Mouse (Mus musculus) hindbrain, postnatal 0 days (tissue): ENCODE results near the gene Sclt1. TPM values are rescaled to one million over a fixed set of nuclear protein-coding genes. Genes with fewer than 3 reads are reported as not detected.

Source experiments
- ATAC-seq: fragments of 200-750 bp; cut with Nextera tagmentation; 2 replicates; pipeline ENCODE4 v1.8.0; 2017; ENCODE audit warnings: mild to moderate bottlenecking, moderate TSS enrichment, moderate library complexity
- DNase-seq: peaks from one replicate; pipeline ENCODE4 v3.0.0-alpha.2; 2015; ENCODE audit warnings: low spot score
- H3K27ac ChIP-seq: fragments of 300-500 bp; sonication (generic); 2 replicates; pipeline ENCODE4 v1.5.1; 2014; ENCODE audit warnings: mild to moderate bottlenecking
- H3K27me3 ChIP-seq: fragments of 300-500 bp; sonication (generic); 2 replicates; pipeline ENCODE4 v1.6.1; 2014; ENCODE audit warnings: low read length, mixed read lengths; ENCODE audit not compliant: insufficient read depth
- H3K36me3 ChIP-seq: fragments of 300-500 bp; sonication (generic); 2 replicates; pipeline ENCODE4 v1.6.1; 2014; ENCODE audit warnings: low read length, mixed read lengths; ENCODE audit not compliant: insufficient read depth
- H3K4me1 ChIP-seq: fragments of 300-500 bp; sonication (generic); 2 replicates; pipeline ENCODE4 v1.6.1; 2014; ENCODE audit warnings: antibody characterized with exemption, low read length, mixed read lengths; ENCODE audit not compliant: insufficient read depth
- H3K4me2 ChIP-seq: fragments of 300-500 bp; sonication (generic); 2 replicates; pipeline ENCODE4 v1.6.1; 2014; ENCODE audit warnings: low read depth, mild to moderate bottlenecking, low read length, moderate library complexity, mixed read lengths
- H3K4me3 ChIP-seq: fragments of 300-500 bp; sonication (generic); 2 replicates; pipeline ENCODE4 v1.5.1; 2014; ENCODE audit warnings: low read length
- H3K9ac ChIP-seq: fragments of 300-500 bp; sonication (generic); replicated peaks from 2 replicates; pipeline ENCODE4 v1.6.1; 2014; ENCODE audit warnings: mild to moderate bottlenecking, low read length, moderate library complexity, mixed read lengths
- H3K9me3 ChIP-seq: fragments of 300-500 bp; sonication (generic); 2 replicates; pipeline ENCODE4 v1.6.1; 2016; ENCODE audit warnings: low read length, mixed read lengths
- CTCF ChIP-seq: IDR thresholded peaks from 2 replicates; pipeline ENCODE4 v1.5.1; 2016; ENCODE audit warnings: antibody characterized with exemption, control low read depth, low read depth
- WGBS: fragments of 180-500 bp; shearing (Covaris S2); extraction: QIAGEN DNeasy Blood & Tissue Kit; methylation state at CpG from one replicate; pipeline ENCODE4 v1.1.7; 2014; 5-methylcytosine and 5-hydroxymethylcytosine counted together
- polyA plus RNA-seq: library from polyadenylated mRNA; unstranded; fragments of >200 nt; fragmentation: Nextera tagmentation; extraction: Ambion mirVana; gene quantifications from 2 replicates; pipeline ENCODE4 v1.2.1, GENCODE M21; 2015
- total RNA-seq: library from RNA; depleted of rRNA; stranded (reverse); fragments of >200 nt; gene quantifications from 2 replicates; pipeline ENCODE4 v1.2.3, GENCODE M21; 2014; rRNA removed

Gene Sclt1
- total RNA-seq (10.0 and 18.2 TPM in 2 replicates), polyA plus RNA-seq (15.9 and 19.1 TPM in 2 replicates)

- WGBS, result under 1% methylated on average over 58 of the region's 66 CpGs
- DNase-seq, result peak; percentile 99
Observed at GRCm38 (mm10) chr3:41742278-41742934, at the start of gene Sclt1, which contains the start of gene D3Ertd751e. Gene Sclt1, minus strand, starts transcription at chr3:41742514. Gene D3Ertd751e, plus strand, starts transcription at chr3:41742611.

GRCm38 (mm10) chr3:41762091-41762490 is 19.8 kb upstream of the Sclt1 start:
- no peak overlapping the region for H3K4me2 ChIP-seq
- no peaks in the 10 kb centered on the region; the same call in 1 of the 2 replicates for H3K36me3 ChIP-seq
- no peak overlapping the region for H3K9ac ChIP-seq
- H3K4me1 ChIP-seq, result no peaks in the 10 kb centered on the region
- no peaks in the 10 kb centered on the region for H3K27me3 ChIP-seq
- DNase-seq (no peak), ATAC-seq (no peak)
- H3K4me3 ChIP-seq, result no peak overlapping the region
- H3K9me3 ChIP-seq, result no peaks in the 10 kb centered on the region
- no peak for TF ChIP-seq CTCF
- H3K27ac ChIP-seq, result no peak overlapping the region
- WGBS, result 93% methylated on average over 3 of the region's 3 CpGs

More at GRCm38 (mm10) chr3:41742278-41742934, at the start of gene Sclt1, which contains the start of gene D3Ertd751e:
- TF ChIP-seq CTCF, result peak; percentile 27; the same call in 1 of the 2 replicates
- Histone ChIP-seq H3K27ac (peak within 1 kb of the TSS; percentile 93), H3K27me3 (no peaks in the 10 kb centered on the region), H3K36me3 (no peaks in the 10 kb centered on the region), H3K4me3 (peak within 1 kb of the TSS; percentile 68), H3K4me2 (peak within 1 kb of the TSS; percentile 92), H3K9me3 (no peaks in the 10 kb centered on the region), H3K4me1 (no peaks in the 10 kb centered on the region; the same call in 1 of the 2 replicates), H3K9ac (peak within 1 kb of the TSS; percentile 65)
- peak; percentile 100 for ATAC-seq

GRCm38 (mm10) chr3:41754556-41754955 is 12.2 kb upstream of the Sclt1 start:
- H3K9ac ChIP-seq, result no peak overlapping the region
- 90% methylated on average over 2 of the region's 2 CpGs for WGBS
- no peaks in the 10 kb centered on the region for H3K9me3 ChIP-seq

GRCm38 (mm10) chr3:41743436-41743835 is 1.1 kb upstream of the Sclt1 start:
- Histone ChIP-seq H3K27ac (no peak overlapping the region), H3K36me3 (no peaks in the 10 kb centered on the region), H3K9ac (no peak overlapping the region), H3K4me1 (no peaks in the 10 kb centered on the region; the same call in 1 of the 2 replicates), H3K27me3 (no peaks in the 10 kb centered on the region), H3K4me2 (peak overlapping the region; percentile 92), H3K4me3 (peak overlapping the region; percentile 68), H3K9me3 (no peaks in the 10 kb centered on the region)
- ATAC-seq (no peak), DNase-seq (peak; percentile 52)
- WGBS, result 27% methylated on average over 6 of the region's 6 CpGs
- peak; percentile 63 for TF ChIP-seq CTCF

More at GRCm38 (mm10) chr3:41754556-41754955, 12.2 kb upstream of the Sclt1 start:
- no peak for TF ChIP-seq CTCF
- H3K27ac ChIP-seq, result no peak overlapping the region
- no peaks in the 10 kb centered on the region; the same call in 1 of the 2 replicates for H3K36me3 ChIP-seq
- ATAC-seq, result no peak
- H3K4me3 ChIP-seq, result no peak overlapping the region
- no peak overlapping the region for H3K4me2 ChIP-seq
- no peaks in the 10 kb centered on the region for H3K4me1 ChIP-seq
- H3K27me3 ChIP-seq, result no peaks in the 10 kb centered on the region
- no peak for DNase-seq

GRCm38 (mm10) chr3:41741601-41742277 is 575 bp downstream of the Sclt1 start:
- no peak for TF ChIP-seq CTCF
- no peaks in the 10 kb centered on the region for H3K36me3 ChIP-seq
- H3K9ac ChIP-seq, result peak overlapping the region; percentile 65
- DNase-seq (peak; percentile 41), ATAC-seq (no peak)
- WGBS, result under 1% methylated on average over 39 of the region's 39 CpGs
- H3K27ac ChIP-seq, result peak overlapping the region; percentile 93
- H3K27me3 ChIP-seq, result no peaks in the 10 kb centered on the region
- no peaks in the 10 kb centered on the region for H3K9me3 ChIP-seq
- H3K4me1 ChIP-seq, result no peaks in the 10 kb centered on the region; the same call in 1 of the 2 replicates
- H3K4me2 ChIP-seq, result peak overlapping the region; percentile 92
- H3K4me3 ChIP-seq, result peak overlapping the region; percentile 68

GRCm38 (mm10) chr3:41695681-41696080 is 46.6 kb downstream of the Sclt1 start:
- no peak overlapping the region for H3K4me3 ChIP-seq
- no peak overlapping the region for H3K27ac ChIP-seq
- no peaks in the 10 kb centered on the region for H3K4me1 ChIP-seq
- no peaks in the 10 kb centered on the region for H3K9me3 ChIP-seq
- no peaks in the 10 kb centered on the region for H3K27me3 ChIP-seq
- no peak for DNase-seq
- H3K36me3 ChIP-seq, result peaks cover 4% of the 10 kb centered on the region; the same call in 1 of the 2 replicates
- WGBS, result 71% methylated on average over 1 of the region's 1 CpGs
- H3K4me2 ChIP-seq, result no peak overlapping the region
- ATAC-seq, result no peak
- no peak for TF ChIP-seq CTCF
- H3K9ac ChIP-seq, result no peak overlapping the region
